Mouse (Mus musculus) kidney, adult 2 months (tissue): ENCODE results near the gene Prss54.

Experiments used
- CTCF ChIP-seq: fragments of 200-500 bp; conservative IDR thresholded peaks from 2 replicates; pipeline ENCODE4 v1.5.1; 2011; ENCODE audit warnings: low read depth, mild to moderate bottlenecking, control low read depth, low read length, moderate library complexity, mixed read lengths; ENCODE audit not compliant: insufficient read depth, insufficient read length
- POLR2A ChIP-seq: fragments of 200-500 bp; IDR thresholded peaks from one replicate; pipeline ENCODE4 v1.6.1; 2011; ENCODE audit warnings: low read depth, low read length, control low read depth

DNA sequence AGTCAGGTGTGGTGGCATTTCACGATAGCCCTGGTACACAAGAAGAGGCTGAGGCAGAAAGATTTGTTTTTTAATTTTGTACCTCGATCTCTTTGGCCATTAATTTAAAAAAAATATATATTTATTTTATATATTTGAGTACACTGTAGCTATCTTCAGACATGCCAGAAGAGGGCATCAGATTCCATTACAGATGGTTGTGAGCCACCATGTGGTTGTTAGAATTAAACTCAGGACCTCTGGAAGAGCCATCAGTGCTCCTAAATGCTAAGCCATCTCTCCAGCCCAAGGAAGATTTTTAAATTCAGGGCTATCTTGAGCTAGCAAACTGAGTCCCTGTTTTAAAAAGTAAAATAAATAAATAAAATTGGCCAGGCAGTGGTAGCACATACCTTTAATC is 26.0 kb upstream of the Prss54 start:
- TF ChIP-seq POLR2A (no peak), CTCF (no peak)
